Mouse (Mus musculus): Measurements from ENCODE around the gene Il10ra. TPM values are rescaled to one million over a fixed set of nuclear protein-coding genes. Genes with fewer than 3 reads are reported as not detected.

The Il10ra gene
- total and polyA plus RNA-seq, 3 experiments, result 2.3 to 3.7 (median 3.1) TPM

Small RNA genes lying within 50 kb of the gene (microRNA-seq; reads per million reads assigned to microRNA genes)
- 0 reads per million in 2 experiments for gene Mir7086

Other genes with a start within 250 kb of the Il10ra start
- gene Mpzl2, start 229.3 kb downstream of the Il10ra start, total RNA-seq (2021), result 10 to 100 TPM in 1 of 2 experiments, 1 to 10 TPM in 1; 9.2 to 12.5 TPM
- gene Mpzl2, start 229.3 kb downstream of the Il10ra start, polyA plus RNA-seq (2012; rRNA removed), result 3.7 and 4.9 TPM in 2 replicates
- gene Mpzl3, start 214.0 kb downstream of the Il10ra start, total RNA-seq (2021), result 10 to 100 TPM in 1 of 2 experiments, 1 to 10 TPM in 1; 6.2 to 13.3 TPM
- 0.99 and 1.3 TPM in 2 replicates for gene Mpzl3, start 214.0 kb downstream of the Il10ra start, polyA plus RNA-seq (2012; rRNA removed)
- 1 to 10 TPM; 1.0 to 2.9 TPM for gene Jaml, start 190.0 kb downstream of the Il10ra start, total RNA-seq (2021)
- 0.06 and 0.08 TPM in 2 replicates for gene Jaml, start 190.0 kb downstream of the Il10ra start, polyA plus RNA-seq (2012; rRNA removed)
- gene Scn2b, start 151.4 kb downstream of the Il10ra start, total RNA-seq (2021), result 10 to 100 TPM; 10.4 to 13.5 TPM
- 2.0 and 2.2 TPM in 2 replicates for gene Scn2b, start 151.4 kb downstream of the Il10ra start, polyA plus RNA-seq (2012; rRNA removed)
- gene Scn4b, start 130.8 kb downstream of the Il10ra start, total RNA-seq (2021), result 1 to 10 TPM in 1 of 2 experiments, under 1 TPM in 1; 0.46 to 1.0 TPM
- gene Scn4b, start 130.8 kb downstream of the Il10ra start, polyA plus RNA-seq (2012; rRNA removed), result 0.18 and 0.51 TPM in 2 replicates
- gene BC049352, start 87.1 kb downstream of the Il10ra start, total RNA-seq (2021), result 1 to 10 TPM in 1 of 2 experiments, not detected in 1; 1.1 TPM
- gene BC049352, start 87.1 kb downstream of the Il10ra start, polyA plus RNA-seq (2012; rRNA removed), result 0.16 and 0.23 TPM in 2 replicates
- gene Tmprss4, start 65.1 kb downstream of the Il10ra start, total RNA-seq (2021), result not detected
- gene Tmprss4, start 65.1 kb downstream of the Il10ra start, polyA plus RNA-seq (2012; rRNA removed), result not detected in 2 replicates
- under 1 TPM; 0.26 to 0.73 TPM for gene Tmprss13, start 50.0 kb upstream of the Il10ra start, total RNA-seq (2021)
- gene Tmprss13, start 50.0 kb upstream of the Il10ra start, polyA plus RNA-seq (2012; rRNA removed), result 0.15 and 0.31 TPM in 2 replicates
- gene Fxyd6, start 101.0 kb upstream of the Il10ra start, total RNA-seq (2021), result 100 to 1,000 TPM; 201 to 299 TPM
- 191 and 211 TPM in 2 replicates for gene Fxyd6, start 101.0 kb upstream of the Il10ra start, polyA plus RNA-seq (2012; rRNA removed)
- gene Fxyd2, start 130.5 kb upstream of the Il10ra start, total RNA-seq (2021), result 1 to 10 TPM; 5.0 to 5.2 TPM
- 11.7 and 13.8 TPM in 2 replicates for gene Fxyd2, start 130.5 kb upstream of the Il10ra start, polyA plus RNA-seq (2012; rRNA removed)
- 1 to 10 TPM in 1 of 2 experiments, under 1 TPM in 1; 0.55 to 1.3 TPM for gene Dscaml1, start 157.5 kb upstream of the Il10ra start, total RNA-seq (2021)
- gene Dscaml1, start 157.5 kb upstream of the Il10ra start, polyA plus RNA-seq (2012; rRNA removed), result 2.9 and 4.1 TPM in 2 replicates

All from adrenal gland, adult 2 months (tissue).